ENCODE assay signal across 8 mouse cellular contexts in the genomic region with DNA sequence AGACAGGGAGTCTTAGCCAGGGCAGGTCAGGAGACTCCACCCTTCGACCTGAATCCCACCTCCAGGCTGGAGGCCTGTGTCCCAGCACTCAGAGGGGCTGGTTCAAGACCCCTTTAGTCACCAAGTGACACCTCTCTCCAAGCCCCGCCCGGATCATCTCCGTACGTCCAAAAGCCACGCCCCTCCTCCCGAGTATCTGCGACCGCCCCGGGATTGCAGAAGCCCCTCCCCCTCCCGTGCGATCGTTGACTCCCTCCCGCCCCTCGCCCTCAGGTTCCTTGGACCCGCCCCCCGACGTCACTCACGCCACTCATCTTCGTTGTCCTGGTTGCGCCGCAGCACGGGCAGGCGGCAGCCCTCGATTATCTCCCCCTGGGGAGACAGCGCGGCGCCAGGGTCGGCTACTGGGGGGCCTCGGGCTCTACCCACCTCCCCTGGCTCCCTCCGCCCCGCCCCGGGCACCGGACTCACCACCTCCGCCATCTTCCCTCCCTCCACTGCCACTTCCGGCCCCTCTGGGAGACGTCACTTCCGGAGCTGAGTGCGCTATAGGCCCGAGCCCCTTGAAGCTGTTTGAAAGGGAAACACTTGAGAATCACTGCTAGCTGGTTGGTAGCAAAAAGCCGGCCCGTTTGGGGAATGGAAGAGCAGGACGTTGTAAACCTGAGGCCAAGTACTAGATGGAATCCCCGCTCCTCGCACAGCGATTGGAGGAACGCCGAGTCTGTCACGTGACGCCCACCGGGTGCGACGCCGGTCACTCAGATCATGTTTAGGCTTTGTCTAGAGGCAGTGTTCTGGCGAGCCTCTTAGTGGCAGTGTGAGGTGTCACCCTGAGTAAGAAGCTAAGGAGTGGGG. TPM values are rescaled to one million over a fixed set of nuclear protein-coding genes. Genes with fewer than 3 reads are reported as not detected.
A peak's percentile ranks its signal among the peaks of the same experiment; 100 is the strongest.
DNase-seq lines count a peak whose midpoint lies in the region; ATAC-seq lines count a peak whose summit lies in the region.

TSS of gene Kat5 (minus strand) at position 691 of the 858 bp plus-strand sequence.

- peak within 1 kb of the TSS; percentile 93 for H3K9ac ChIP-seq in forebrain, embryonic 11.5 days (ENCODE audit: low read length)
- H3K9ac ChIP-seq in heart, embryonic 16.5 days (ENCODE audit: low read length): peak within 1 kb of the TSS; percentile 87
- peak within 1 kb of the TSS; percentile 73 for H3K9ac ChIP-seq in liver, embryonic 15.5 days
- H3K9ac ChIP-seq in neural tube, embryonic 12.5 days: peak within 1 kb of the TSS; percentile 75

- peak; percentile 87 to 91 for DNase-seq in CD8-positive naive resting alpha-beta T cell, adult 2 months (ENCODE audit: low read depth in 2 of 2, low spot score in 2 of 2)
- DNase-seq in c-Kit-positive CD71-negative TER-119-negative erythroid progenitor cells, embryonic 14.5 days (ENCODE audit: low read depth): peak; percentile 82
- peak; percentile 96 for DNase-seq in forebrain, embryonic 11.5 days (ENCODE audit: low spot score)
- peak; percentile 92 to 97 for DNase-seq in kidney, postnatal 36 days
- DNase-seq in telencephalon, adult 2 months (ENCODE audit: low read depth, low spot score): peak; percentile 80

- H3K4me2 ChIP-seq in forebrain, embryonic 11.5 days (ENCODE audit: low read depth, low read length, severe bottlenecking): peak within 1 kb of the TSS; percentile 64
- peak within 1 kb of the TSS; percentile 85 for H3K4me2 ChIP-seq in heart, embryonic 16.5 days (ENCODE audit: low read depth, low read length)
- peak within 1 kb of the TSS; percentile 84 for H3K4me2 ChIP-seq in liver, embryonic 15.5 days
- peak within 1 kb of the TSS; percentile 79 for H3K4me2 ChIP-seq in neural tube, embryonic 12.5 days (replicated peaks)

- 0 out of 2 replicates have a peak, but pooled peaks cover 4% of the 10 kb centered on the region for H3K4me1 ChIP-seq in forebrain, embryonic 11.5 days (replicated peaks; ENCODE audit: control insufficient read depth, insufficient read depth, low read length)
- peaks cover 15% of the 10 kb centered on the region for H3K4me1 ChIP-seq in heart, embryonic 16.5 days (ENCODE audit: control insufficient read depth, insufficient read depth, low read length)
- peaks cover 55% of the 10 kb centered on the region for H3K4me1 ChIP-seq in liver, embryonic 15.5 days (replicated peaks)
- peaks cover 21% of the 10 kb centered on the region for H3K4me1 ChIP-seq in neural tube, embryonic 12.5 days

- ATAC-seq in forebrain, embryonic 11.5 days (replicated peaks; ENCODE audit: low FRiP score): peak; percentile 92
- ATAC-seq in heart, embryonic 16.5 days (replicated peaks; ENCODE audit: extremely low read depth, insufficient read depth, low FRiP score): peak; percentile 90
- ATAC-seq in liver, embryonic 15.5 days (ENCODE audit: insufficient read depth): peak; percentile 85
- ATAC-seq in neural tube, embryonic 12.5 days (ENCODE audit: low FRiP score, low read depth): peak; percentile 92

- H3K4me3 ChIP-seq in forebrain, embryonic 11.5 days (ENCODE audit: low read depth, low read length): peak within 1 kb of the TSS; percentile 74
- H3K4me3 ChIP-seq in heart, embryonic 16.5 days (ENCODE audit: low read length): peak within 1 kb of the TSS; percentile 78
- H3K4me3 ChIP-seq in liver, embryonic 15.5 days (replicated peaks): peak within 1 kb of the TSS; percentile 74
- H3K4me3 ChIP-seq in neural tube, embryonic 12.5 days: peak within 1 kb of the TSS; percentile 63

- no peaks in the 10 kb centered on the region for H3K9me3 ChIP-seq in forebrain, embryonic 11.5 days (ENCODE audit: control insufficient read depth, low read length)
- no peaks in the 10 kb centered on the region for H3K9me3 ChIP-seq in heart, embryonic 16.5 days (replicated peaks; ENCODE audit: control insufficient read depth, low read length)
- no peaks in the 10 kb centered on the region for H3K9me3 ChIP-seq in liver, embryonic 15.5 days (replicated peaks)
- no peaks in the 10 kb centered on the region for H3K9me3 ChIP-seq in neural tube, embryonic 12.5 days

- no peaks in the 10 kb centered on the region for H3K27me3 ChIP-seq in forebrain, embryonic 11.5 days (ENCODE audit: control insufficient read depth, insufficient read depth, low read length)
- H3K27me3 ChIP-seq in heart, embryonic 16.5 days (ENCODE audit: control insufficient read depth, insufficient read depth, low read length): no peaks in the 10 kb centered on the region
- H3K27me3 ChIP-seq in liver, embryonic 15.5 days: no peaks in the 10 kb centered on the region
- no peaks in the 10 kb centered on the region for H3K27me3 ChIP-seq in neural tube, embryonic 12.5 days (replicated peaks)

- WGBS in forebrain, embryonic 11.5 days: under 1% methylated on average over 54 of the region's 55 CpGs
- WGBS in heart, embryonic 16.5 days: under 1% methylated on average over 55 of the region's 55 CpGs
- WGBS in liver, embryonic 15.5 days (ENCODE audit: insufficient replicate concordance): 1% methylated on average over 55 of the region's 55 CpGs
- 1% methylated on average over 55 of the region's 55 CpGs for WGBS in neural tube, embryonic 12.5 days

- peak within 1 kb of the TSS; percentile 94 for H3K27ac ChIP-seq in forebrain, embryonic 11.5 days (ENCODE audit: low read depth, low read length)
- peak within 1 kb of the TSS; percentile 96 for H3K27ac ChIP-seq in heart, embryonic 16.5 days (ENCODE audit: low read length)
- peak within 1 kb of the TSS; percentile 90 for H3K27ac ChIP-seq in liver, embryonic 15.5 days (replicated peaks)
- peak within 1 kb of the TSS; percentile 93 for H3K27ac ChIP-seq in neural tube, embryonic 12.5 days

- peaks cover 7% of the 10 kb centered on the region for H3K36me3 ChIP-seq in forebrain, embryonic 11.5 days (ENCODE audit: control insufficient read depth, insufficient read depth, low read length)
- H3K36me3 ChIP-seq in heart, embryonic 16.5 days (ENCODE audit: control insufficient read depth, insufficient read depth): peaks cover 39% of the 10 kb centered on the region
- peaks cover 43% of the 10 kb centered on the region for H3K36me3 ChIP-seq in liver, embryonic 15.5 days (replicated peaks)
- H3K36me3 ChIP-seq in neural tube, embryonic 12.5 days: peaks cover 41% of the 10 kb centered on the region

RNA-seq across cellular contexts. Expression of gene Kat5, which starts in this region (rescaled TPM):
- polyA plus RNA-seq in forebrain, embryonic 11.5 days (2014; fragmentation: Nextera tagmentation; extraction: Ambion mirVana): 38.0 and 38.9 TPM in 2 replicates
- polyA plus RNA-seq in heart, embryonic 16.5 days (2015; fragmentation: Nextera tagmentation; extraction: Ambion mirVana): 30.3 and 31.8 TPM in 2 replicates
- 16.2 and 17.4 TPM in 2 replicates for polyA plus RNA-seq in liver, embryonic 15.5 days (2015; fragmentation: Nextera tagmentation; extraction: Ambion mirVana)
- polyA plus RNA-seq in neural tube, embryonic 12.5 days (2016; fragmentation: Nextera tagmentation; extraction: Ambion mirVana): 67.4 and 73.3 TPM in 2 replicates

Comparison
In these comparisons a context has a peak if more than half of its experiments do, and no peak if none do; other contexts are left out.
1. Peak in every context shown above with its lines: DNase-seq, ATAC-seq, H3K4me3 ChIP-seq and H3K27ac ChIP-seq.